Mouse (Mus musculus) left cerebral cortex, postnatal 36 days (tissue): Measurements from ENCODE around the gene Qrfp. TPM values are rescaled to one million over a fixed set of nuclear protein-coding genes. Genes with fewer than 3 reads are reported as not detected.

Source experiments
- total RNA-seq, 2 experiments: library from RNA; stranded (reverse); gene quantifications; 2 replicates each; pipeline ENCODE4 v1.2.3; 2021

The Qrfp gene
- total RNA-seq, 2 experiments from 2014 or later, result not detected

Other genes with a start within 250 kb of the Qrfp start
- gene Fubp3, start 237.9 kb downstream of the Qrfp start, total RNA-seq, result 10 to 100 TPM; 38.1 to 51.7 TPM
- gene Prdm12, start 170.5 kb downstream of the Qrfp start, total RNA-seq, result under 1 TPM; 0.16 to 0.44 TPM
- 10 to 100 TPM; 19.8 to 23.9 TPM for gene Exosc2, start 139.9 kb downstream of the Qrfp start, total RNA-seq
- gene Abl1, start 122.2 kb downstream of the Qrfp start, total RNA-seq, result 10 to 100 TPM; 37.8 to 52.2 TPM
- gene Fibcd1, start 35.4 kb upstream of the Qrfp start, total RNA-seq, result 1 to 10 TPM; 8.4 to 8.7 TPM
- 1 to 10 TPM; 6.8 to 9.6 TPM for gene Lamc3, start 76.7 kb upstream of the Qrfp start, total RNA-seq
- 1 to 10 TPM; 5.3 to 5.9 TPM for gene Aif1l, start 139.6 kb upstream of the Qrfp start, total RNA-seq
- gene Nup214, start 163.9 kb upstream of the Qrfp start, total RNA-seq, result 10 to 100 TPM; 56.2 to 60.5 TPM